Mouse (Mus musculus) mature B cell (primary cell): ENCODE data around the gene Med13l.

Source experiments
- in situ Hi-C: fragments of 300-500 bp; cut with MboI; formaldehyde crosslinking; loops from 2 replicates; pipeline ENCODE4 v1.14.3; 2019

Gene Med13l

GRCm38 (mm10) chr5:118556387-118556937, 4.0 kb upstream of the Med13l start:
- in situ Hi-C loops: no loop called here

- in situ Hi-C loops: no loop called here
Measured at GRCm38 (mm10) chr5:118558841-118559240, 1.6 kb upstream of the Med13l start.

- in situ Hi-C loops: no loop called here
Measured at GRCm38 (mm10) chr5:118559584-118560384, 695 bp upstream of the Med13l start.

DNA sequence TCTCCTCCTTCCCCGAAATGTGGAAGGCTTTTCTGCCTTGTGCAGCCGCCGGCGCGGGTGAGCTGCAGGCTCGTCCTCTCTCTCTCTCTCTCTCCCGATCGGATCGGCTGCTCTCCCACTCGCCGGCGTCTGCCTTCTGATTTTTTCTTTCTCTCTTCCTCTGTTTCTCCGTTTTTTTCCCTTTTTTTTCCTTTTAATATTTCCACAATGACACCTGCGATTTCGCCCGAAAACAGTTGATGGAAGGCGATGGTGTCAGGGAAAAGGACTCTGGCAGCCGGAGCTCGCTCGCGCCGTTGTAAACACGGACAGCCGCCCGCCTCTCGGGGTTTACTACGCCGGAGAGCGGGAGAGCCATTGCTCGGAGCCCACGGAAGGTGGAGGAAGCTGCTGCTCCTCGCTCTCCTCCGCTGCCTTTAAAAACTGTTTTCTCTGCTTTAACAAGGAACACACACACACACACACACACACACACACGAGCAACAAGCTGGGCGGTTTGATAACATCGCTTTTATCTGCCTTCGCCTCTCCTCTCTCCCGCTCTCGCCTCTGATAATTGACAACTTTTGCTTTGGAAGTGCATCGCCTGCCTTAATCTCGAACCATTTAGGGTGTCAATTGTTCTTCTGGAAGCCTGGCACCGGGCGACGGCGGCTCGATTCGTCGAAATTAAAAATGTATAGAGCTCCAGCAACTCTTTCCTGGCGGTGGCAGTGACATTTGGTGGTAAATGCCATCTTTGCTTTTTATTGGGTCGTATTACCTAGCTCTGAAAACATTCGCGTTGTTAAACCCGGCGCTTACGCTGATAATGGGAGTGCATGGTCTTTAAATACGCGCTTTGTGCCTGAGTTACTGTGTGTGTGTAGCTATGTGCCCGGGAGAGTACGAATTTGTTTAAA, 858 bp downstream of the Med13l start:
- in situ Hi-C loops: no loop called here

- in situ Hi-C loops: no loop called here
Measured at GRCm38 (mm10) chr5:118562206-118562605, 1.7 kb downstream of the Med13l start.

DNA sequence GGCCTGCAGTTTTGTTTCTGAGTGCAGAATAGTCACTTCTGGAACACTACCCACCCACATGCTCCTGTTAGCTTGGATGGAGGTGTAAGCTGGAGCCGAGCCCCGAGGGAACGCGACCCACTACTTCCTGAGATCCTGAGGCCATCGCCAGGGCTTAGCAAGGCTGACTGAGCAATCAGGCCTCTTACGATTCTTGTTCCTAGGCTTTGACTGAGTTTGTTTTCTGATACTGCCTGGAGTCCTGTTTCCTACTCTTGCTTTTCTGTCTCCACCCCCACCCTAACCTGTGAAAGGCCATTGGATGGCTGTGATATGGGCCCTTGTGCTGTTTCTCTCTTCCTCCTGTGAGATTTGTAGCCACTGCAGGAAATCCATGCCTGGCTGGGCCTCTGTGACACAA, 3.1 kb downstream of the Med13l start:
- in situ Hi-C loops: no loop called here

DNA sequence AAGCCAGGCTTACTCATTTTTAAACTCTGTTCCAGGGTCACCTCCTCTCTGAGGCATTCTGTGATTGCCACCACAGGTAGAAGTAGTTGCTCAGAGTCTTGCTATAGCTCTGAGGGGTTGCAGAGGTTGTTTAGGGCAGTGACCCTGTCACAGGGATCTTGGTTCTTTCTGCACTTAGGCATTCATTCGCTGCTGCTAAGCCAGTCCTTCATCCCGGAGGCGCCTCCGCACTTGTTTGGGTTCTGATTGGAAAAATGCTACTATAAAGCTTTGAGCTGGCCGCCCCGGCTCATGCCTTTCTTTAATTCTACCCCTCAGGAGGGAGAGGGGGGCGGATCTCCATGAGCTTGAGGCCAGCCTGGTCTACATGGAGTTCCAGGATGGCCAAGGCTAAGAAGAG, 6.9 kb downstream of the Med13l start:
- in situ Hi-C loops: no loop called here

GRCm38 (mm10) chr5:118569017-118569416, 8.5 kb downstream of the Med13l start:
- in situ Hi-C loops: no loop called here

GRCm38 (mm10) chr5:118569606-118570580, 9.4 kb downstream of the Med13l start:
- in situ Hi-C loops: no loop called here

DNA sequence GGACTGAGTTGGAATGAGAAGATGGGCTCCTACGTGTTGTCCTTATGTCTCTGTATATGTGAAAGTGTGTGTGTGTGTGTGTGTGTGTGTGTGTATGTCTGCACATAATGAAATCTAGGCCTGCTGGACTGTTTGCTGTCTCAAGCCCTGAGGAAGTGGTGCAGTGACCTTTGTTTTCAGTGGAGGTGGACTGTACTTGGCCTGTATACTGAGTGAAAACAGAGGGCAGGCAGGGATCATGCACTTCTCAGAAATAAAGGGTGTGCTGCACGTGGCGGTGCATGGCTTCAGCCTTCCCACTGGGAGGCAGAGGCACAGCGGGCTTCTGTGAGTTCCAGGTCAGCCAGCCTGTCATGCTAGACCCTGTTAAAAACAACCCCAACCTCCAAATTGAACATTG, 11.0 kb downstream of the Med13l start:
- in situ Hi-C loops: no loop called here

DNA sequence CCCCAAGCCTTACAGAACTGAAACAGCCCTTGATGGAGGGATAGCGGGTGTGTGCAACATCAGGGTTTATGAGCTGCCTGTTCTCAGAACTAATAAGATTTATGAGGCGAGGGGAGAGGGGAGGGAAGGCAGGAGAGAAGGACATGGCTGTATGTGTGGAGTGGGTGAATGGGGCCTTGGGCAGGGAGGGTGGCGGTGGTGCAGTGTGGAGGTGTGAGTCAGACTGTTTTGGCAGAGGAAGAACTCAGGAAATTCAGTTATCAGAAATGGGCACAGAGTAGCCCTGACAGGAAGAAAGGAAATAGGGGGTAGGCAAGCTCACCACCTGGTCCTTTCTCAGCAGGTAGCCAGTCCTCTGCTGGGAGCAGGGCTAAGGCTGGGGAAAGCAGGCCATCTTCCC, 13.8 kb downstream of the Med13l start:
- in situ Hi-C loops: no loop called here

- in situ Hi-C loops: no loop called here
Measured at GRCm38 (mm10) chr5:118574997-118575396, 14.5 kb downstream of the Med13l start.

DNA sequence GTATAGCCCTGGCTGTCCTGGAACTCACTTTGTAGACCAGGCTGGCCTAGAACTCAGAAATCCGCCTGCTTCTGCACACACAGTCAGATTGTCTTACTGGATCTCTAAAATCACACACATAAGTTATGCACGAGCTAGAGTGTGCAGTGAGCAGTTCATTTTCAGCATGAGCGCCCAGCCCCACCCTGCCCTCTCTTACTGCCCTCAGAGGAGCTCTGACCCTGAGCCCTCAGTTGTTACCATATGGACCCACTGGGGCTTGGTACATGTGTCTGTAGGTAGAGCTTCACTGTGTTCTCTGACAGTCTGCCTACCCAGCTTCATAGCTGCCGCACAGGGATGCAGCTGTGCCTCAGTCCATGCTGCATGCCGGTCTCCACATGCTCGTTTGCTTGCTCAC, 15.4 kb downstream of the Med13l start:
- in situ Hi-C loops: no loop called here

DNA sequence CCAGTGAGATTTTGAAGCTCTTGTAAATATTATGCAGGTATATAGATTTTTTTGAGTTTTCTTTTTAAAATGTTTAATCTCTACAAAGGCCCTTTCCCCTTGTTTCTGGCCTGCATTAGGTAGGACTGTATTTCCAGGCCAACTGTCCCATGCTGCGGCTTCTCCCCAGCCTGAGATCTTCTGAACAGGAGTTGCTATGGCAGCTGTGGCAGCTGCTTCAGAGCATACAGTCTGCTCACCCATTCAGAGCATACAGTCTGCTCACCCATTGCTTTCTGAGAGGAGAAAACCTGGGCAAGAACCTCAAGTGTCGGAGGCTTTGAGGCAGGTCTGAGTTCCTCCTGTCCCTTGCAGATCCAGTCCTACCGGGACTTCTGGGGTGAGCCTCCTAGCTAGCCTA, 16.3 kb downstream of the Med13l start:
- in situ Hi-C loops: no loop called here

DNA sequence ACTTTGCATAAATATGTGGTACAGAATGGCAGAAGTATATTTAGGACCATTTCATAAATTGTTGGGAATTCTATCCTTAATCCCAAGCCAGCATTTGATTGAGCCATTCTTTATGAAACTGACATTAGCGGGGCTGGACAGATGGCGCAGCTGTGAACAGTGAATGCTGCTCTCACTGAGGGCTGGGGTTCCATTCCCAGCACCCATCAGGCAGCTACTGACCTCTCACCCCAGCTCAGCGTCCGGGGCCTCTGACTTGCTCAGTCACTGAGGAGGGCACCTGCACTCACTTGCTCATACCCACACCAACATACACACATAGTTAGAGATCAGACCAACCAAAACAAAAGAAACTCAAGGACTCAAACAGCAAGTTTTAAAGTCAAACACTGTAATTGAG, 24.9 kb downstream of the Med13l start:
- in situ Hi-C loops: no loop called here

DNA sequence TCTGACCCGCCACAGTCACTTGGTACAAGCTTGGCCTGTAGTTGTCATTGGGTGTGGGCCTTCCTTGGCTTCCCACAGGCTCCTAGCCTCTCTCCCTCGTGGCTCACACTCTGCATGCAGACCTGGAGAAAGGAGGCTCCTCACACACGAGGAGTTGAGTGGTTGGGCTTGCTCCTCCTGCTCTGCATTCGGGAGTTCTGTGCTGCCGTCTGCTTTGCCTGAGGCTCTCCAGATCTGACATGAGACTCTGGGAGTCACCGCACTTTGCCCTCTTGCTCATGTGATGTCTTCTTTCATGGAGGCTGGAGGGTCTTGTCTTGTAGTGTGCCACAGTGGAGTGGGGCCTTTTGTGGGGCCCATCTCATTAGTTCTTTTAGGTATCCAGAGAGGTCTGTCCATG, 26.1 kb downstream of the Med13l start:
- in situ Hi-C loops: no loop called here

DNA sequence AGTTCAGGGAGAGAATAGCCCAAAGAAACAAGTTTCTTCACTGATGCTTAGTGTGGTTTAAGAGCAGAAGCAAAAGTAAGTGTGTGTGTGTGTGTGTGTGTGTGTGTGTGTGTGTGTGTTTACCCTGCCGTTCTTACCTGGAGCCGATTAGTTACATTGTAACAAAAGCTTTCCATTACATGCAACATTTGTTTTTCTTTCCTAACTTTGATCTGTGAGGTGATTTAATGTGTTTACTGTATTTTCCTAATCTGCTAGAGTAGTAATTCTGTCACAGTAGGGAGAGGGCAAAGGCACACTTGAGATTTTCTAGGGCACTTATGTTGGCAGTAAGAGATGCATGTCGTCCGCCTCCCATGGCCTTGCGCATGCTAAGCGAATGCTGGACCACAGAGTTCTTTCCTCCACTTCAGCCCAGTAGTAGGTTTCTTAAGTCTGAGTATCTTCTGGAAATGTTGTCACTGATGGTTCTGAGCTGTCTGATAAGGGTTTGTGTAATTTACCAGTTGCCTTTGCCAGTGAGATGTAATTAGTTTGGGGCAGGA, 28.0 kb downstream of the Med13l start:
- in situ Hi-C loops: no loop called here

- in situ Hi-C loops: no loop called here
Measured at GRCm38 (mm10) chr5:118589186-118589892, 28.9 kb downstream of the Med13l start.

- in situ Hi-C loops: no loop called here
Measured at GRCm38 (mm10) chr5:118590868-118591267, 30.4 kb downstream of the Med13l start.

DNA sequence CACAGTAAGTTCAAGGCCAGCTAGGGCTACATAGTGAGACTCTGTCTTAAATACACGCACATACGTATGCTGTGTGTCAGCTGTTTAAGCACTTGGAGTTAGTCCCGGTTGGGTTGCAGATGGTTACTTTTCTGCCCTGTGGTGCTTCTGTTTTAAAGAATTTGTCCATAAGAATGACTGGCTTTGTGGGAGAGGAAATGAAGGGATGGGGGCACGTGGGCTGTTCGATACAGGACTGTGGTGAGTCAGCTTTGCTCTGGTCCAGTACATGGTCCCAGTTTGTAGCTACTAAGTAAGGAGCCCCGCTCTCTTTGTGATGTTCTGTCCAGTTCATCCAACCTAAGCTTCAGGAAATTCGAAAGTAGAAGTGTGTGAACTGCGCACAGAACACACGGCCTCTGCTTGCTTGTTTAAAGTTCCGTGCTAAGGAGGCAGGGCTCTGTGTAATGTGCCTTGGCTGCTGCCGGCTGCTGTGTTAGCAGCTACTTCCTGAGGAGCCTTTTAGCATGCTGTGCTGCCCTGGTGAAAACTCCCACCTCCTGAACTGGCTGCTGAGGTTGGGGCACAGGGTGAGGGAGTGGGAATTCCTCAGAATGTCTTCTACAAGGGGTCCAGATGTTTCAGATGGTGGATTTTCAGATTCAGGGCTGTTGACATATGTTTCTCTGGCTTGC, 31.5 kb downstream of the Med13l start:
- in situ Hi-C loops: no loop called here
